Mouse (Mus musculus) liver, embryonic 13.5 days (tissue): ENCODE measurements around the gene Cubn. TPM values are rescaled to one million over a fixed set of nuclear protein-coding genes. Genes with fewer than 3 reads are reported as not detected.

ENCODE experiments used
- ATAC-seq: fragments of 200-750 bp; cut with Nextera tagmentation; 2 replicates; pipeline ENCODE4 v1.8.0; 2017; ENCODE audit warnings: low read depth, mild to moderate bottlenecking, moderate number of reproducible peaks, moderate library complexity
- DNase-seq: peaks from one replicate; pipeline ENCODE4 v3.0.0; 2022
- H3K27ac ChIP-seq: fragments of 300-500 bp; sonication (generic); 2 replicates; pipeline ENCODE4 v1.5.1; 2015; ENCODE audit warnings: moderate library complexity, mild to moderate bottlenecking, inconsistent platforms
- H3K27me3 ChIP-seq: fragments of 300-500 bp; sonication (generic); 2 replicates; pipeline ENCODE4 v1.6.1; 2015; ENCODE audit warnings: mild to moderate bottlenecking, inconsistent platforms
- H3K36me3 ChIP-seq: fragments of 300-500 bp; sonication (generic); 2 replicates; pipeline ENCODE4 v1.6.1; 2015; ENCODE audit warnings: mild to moderate bottlenecking, inconsistent platforms
- H3K4me1 ChIP-seq: fragments of 300-500 bp; sonication (generic); replicated peaks from 2 replicates; pipeline ENCODE4 v1.6.1; 2015; ENCODE audit warnings: inconsistent platforms
- H3K4me2 ChIP-seq: fragments of 300-500 bp; sonication (generic); 2 replicates; pipeline ENCODE4 v1.6.1; 2015; ENCODE audit warnings: inconsistent platforms, mild to moderate bottlenecking, moderate library complexity
- H3K4me3 ChIP-seq: fragments of 300-500 bp; sonication (generic); replicated peaks from 2 replicates; pipeline ENCODE4 v1.5.1; 2015; ENCODE audit warnings: mild to moderate bottlenecking, inconsistent platforms
- H3K9ac ChIP-seq: fragments of 300-500 bp; sonication (generic); 2 replicates; pipeline ENCODE4 v1.6.1; 2015; ENCODE audit warnings: mild to moderate bottlenecking, inconsistent platforms
- H3K9me3 ChIP-seq: fragments of 300-500 bp; sonication (generic); replicated peaks from 2 replicates; pipeline ENCODE4 v1.6.1; 2016; ENCODE audit warnings: inconsistent platforms
- WGBS: fragments of 180-500 bp; shearing (Covaris S2); methylation state at CpG from one replicate; pipeline ENCODE4 v1.1.7; 2015; ENCODE audit not compliant: insufficient replicate concordance; 5-methylcytosine and 5-hydroxymethylcytosine counted together
- polyA plus RNA-seq: library from polyadenylated mRNA; unstranded; fragments of >200 nt; fragmentation: Nextera tagmentation; extraction: Ambion mirVana; gene quantifications from 2 replicates; pipeline ENCODE4 v1.2.1, GENCODE M21; 2015

The Cubn gene
- polyA plus RNA-seq, 1 experiment from 2014 or later, result 0.03 TPM

DNA sequence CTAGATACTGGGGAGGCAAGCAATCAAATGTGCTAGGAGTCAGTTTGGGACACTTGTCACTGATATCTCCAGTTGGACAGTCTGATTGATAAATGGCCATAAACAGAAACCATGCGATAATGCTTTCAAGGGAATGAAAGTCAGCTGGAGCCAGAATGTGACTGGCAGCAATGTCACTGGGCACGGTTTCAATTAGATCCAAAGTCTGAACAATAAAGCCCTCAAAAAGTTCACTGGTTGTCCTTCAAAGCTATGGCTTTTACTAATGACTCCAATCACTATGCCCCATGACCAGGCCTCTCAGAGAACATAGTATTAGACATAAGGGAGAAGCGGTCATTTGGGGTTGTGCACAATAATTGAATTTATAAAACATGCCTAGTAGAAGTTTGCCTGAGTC, 7.0 kb downstream of the Cubn start:
- Histone ChIP-seq H3K4me1 (no peaks in the 10 kb centered on the region), H3K27me3 (no peaks in the 10 kb centered on the region)

DNA sequence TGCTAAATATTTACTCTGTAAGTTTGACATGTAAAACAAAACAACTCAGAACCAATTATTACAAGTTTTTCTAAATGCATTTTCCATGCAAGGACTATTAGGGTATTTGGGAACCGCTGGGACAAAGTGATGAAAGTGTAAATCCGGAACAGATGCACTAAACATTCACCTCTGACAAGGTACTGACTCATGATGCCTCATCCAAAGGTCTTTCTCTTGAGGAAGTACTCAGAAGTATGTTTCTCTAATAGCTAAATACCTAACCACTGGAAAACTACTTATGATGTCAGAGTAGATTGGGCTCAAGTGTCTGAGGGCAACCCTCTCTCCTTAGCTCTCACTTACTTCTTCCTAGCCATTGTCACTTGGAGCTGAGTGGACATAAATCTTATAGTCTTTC, 10.9 kb downstream of the Cubn start:
- no peaks in the 10 kb centered on the region for H3K9me3 ChIP-seq
- H3K4me2 ChIP-seq, result no peak overlapping the region
- ATAC-seq (no peak), DNase-seq (no peak)
- no peaks in the 10 kb centered on the region for H3K27me3 ChIP-seq
- H3K9ac ChIP-seq, result no peak overlapping the region
- H3K27ac ChIP-seq, result no peak overlapping the region
- WGBS, result 69% methylated on average over 2 of the region's 2 CpGs
- no peak overlapping the region for H3K4me3 ChIP-seq
- no peaks in the 10 kb centered on the region for H3K4me1 ChIP-seq
- no peaks in the 10 kb centered on the region for H3K36me3 ChIP-seq

More for the DNA sequence above, 7.0 kb downstream of the Cubn start:
- Histone ChIP-seq H3K4me2 (no peak overlapping the region), H3K36me3 (no peaks in the 10 kb centered on the region), H3K9me3 (no peaks in the 10 kb centered on the region), H3K4me3 (no peak overlapping the region), H3K9ac (no peak overlapping the region), H3K27ac (no peak overlapping the region)
- ATAC-seq, result no peak
- no peak for DNase-seq
- 74% methylated on average over 3 of the region's 3 CpGs for WGBS

DNA sequence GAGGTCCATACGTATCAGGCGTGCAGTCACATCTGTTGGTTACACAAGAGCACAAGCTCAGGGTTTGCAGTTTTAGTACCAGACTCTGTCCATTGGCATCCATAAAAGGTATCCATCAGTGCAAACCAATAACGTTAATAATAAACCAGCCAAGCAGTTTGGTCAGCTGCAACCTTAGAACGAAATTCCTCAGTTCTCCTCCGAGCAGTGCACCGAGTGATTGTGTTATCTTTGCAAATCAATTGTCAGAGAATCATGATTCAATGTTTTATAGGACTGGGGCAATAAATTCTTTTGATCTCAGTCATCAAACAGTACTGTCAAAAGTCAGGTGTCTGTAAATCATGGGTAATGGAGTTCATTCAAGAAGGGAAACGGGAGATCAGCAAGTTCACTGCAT, 12.4 kb downstream of the Cubn start:
- Histone ChIP-seq H3K4me1 (no peaks in the 10 kb centered on the region), H3K4me3 (no peak overlapping the region), H3K36me3 (no peaks in the 10 kb centered on the region), H3K9me3 (no peaks in the 10 kb centered on the region), H3K27me3 (no peaks in the 10 kb centered on the region), H3K4me2 (no peak overlapping the region), H3K9ac (no peak overlapping the region), H3K27ac (no peak overlapping the region)
- ATAC-seq, result no peak
- WGBS, result 69% methylated on average over 7 of the region's 7 CpGs
- no peak for DNase-seq

DNA sequence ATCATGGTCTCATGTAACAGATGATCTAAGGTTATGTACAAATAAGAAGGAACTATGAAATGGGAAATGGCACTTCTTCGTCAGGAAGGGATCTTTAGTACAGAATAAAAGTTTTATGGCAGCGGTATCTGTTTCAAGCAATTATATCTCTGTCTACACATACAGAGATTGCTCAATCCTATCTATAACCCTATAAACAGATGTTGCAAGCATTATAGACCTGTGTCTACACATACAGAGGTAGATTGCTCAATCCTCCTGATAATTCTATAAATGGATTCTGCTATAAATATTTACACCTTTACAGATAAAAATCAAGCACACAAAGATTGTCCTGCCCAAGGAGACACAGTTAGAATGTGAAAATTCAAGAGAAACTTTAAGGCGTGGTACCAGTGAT, 21.5 kb downstream of the Cubn start:
- WGBS, result 71% methylated on average over 3 of the region's 3 CpGs

DNA sequence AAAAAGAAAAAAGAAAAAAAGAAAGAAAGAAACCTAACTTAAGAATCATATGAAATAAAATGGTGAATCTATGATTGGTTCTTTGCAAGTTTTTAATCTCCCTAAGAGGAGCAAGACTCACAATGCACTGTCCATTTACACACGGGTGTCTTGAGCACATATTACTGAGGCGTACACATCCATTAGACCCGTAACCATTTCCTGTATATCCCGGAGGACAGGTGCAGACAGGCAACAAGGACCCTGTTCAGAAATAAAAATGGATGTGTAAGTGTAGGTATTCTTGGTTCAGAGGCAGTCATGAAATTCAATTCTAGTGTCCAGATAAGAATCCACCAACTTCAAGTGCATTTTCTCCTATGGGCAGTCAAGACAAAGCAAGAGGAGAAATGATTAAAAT, 22.0 kb downstream of the Cubn start:
- no peaks in the 10 kb centered on the region for H3K36me3 ChIP-seq
- H3K9ac ChIP-seq, result no peak overlapping the region
- no peak overlapping the region for H3K4me2 ChIP-seq
- ATAC-seq, result no peak
- no peak overlapping the region for H3K4me3 ChIP-seq
- no peak overlapping the region for H3K27ac ChIP-seq
- H3K9me3 ChIP-seq, result no peaks in the 10 kb centered on the region
- WGBS, result 69% methylated on average over 4 of the region's 4 CpGs
- no peaks in the 10 kb centered on the region for H3K4me1 ChIP-seq
- no peaks in the 10 kb centered on the region for H3K27me3 ChIP-seq
- DNase-seq, result no peak

More for the DNA sequence above, 21.5 kb downstream of the Cubn start:
- no peaks in the 10 kb centered on the region for H3K36me3 ChIP-seq
- DNase-seq, result no peak
- no peaks in the 10 kb centered on the region for H3K4me1 ChIP-seq
- H3K9ac ChIP-seq, result no peak overlapping the region
- no peaks in the 10 kb centered on the region for H3K9me3 ChIP-seq
- no peak overlapping the region for H3K4me2 ChIP-seq
- no peak overlapping the region for H3K4me3 ChIP-seq
- ATAC-seq, result no peak
- no peak overlapping the region for H3K27ac ChIP-seq
- no peaks in the 10 kb centered on the region for H3K27me3 ChIP-seq

DNA sequence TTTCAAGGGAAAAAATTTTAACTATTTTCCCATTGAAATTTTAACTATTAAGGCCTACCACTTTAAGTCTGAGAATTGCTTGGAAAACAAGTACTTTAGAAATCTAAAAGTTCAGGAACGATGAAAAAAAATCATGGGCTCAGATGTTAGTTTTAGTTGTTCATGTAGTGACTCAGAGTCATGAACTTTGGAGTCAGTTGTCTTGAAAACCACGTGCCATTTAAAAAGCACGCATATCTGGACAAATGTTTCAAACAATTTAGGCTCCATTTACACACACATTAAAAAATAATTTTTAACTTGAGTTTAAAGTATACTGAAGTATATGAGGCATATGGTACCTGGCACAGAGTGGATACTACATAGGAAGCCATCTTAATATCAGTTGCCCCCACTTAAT, 24.9 kb downstream of the Cubn start:
- H3K4me1 ChIP-seq, result no peaks in the 10 kb centered on the region
- no peak overlapping the region for H3K27ac ChIP-seq
- no peaks in the 10 kb centered on the region for H3K27me3 ChIP-seq
- H3K9me3 ChIP-seq, result no peaks in the 10 kb centered on the region
- H3K4me2 ChIP-seq, result no peak overlapping the region
- 79% methylated on average over 3 of the region's 3 CpGs for WGBS
- no peak for DNase-seq
- H3K9ac ChIP-seq, result no peak overlapping the region
- no peak for ATAC-seq
- no peaks in the 10 kb centered on the region for H3K36me3 ChIP-seq
- H3K4me3 ChIP-seq, result no peak overlapping the region

DNA sequence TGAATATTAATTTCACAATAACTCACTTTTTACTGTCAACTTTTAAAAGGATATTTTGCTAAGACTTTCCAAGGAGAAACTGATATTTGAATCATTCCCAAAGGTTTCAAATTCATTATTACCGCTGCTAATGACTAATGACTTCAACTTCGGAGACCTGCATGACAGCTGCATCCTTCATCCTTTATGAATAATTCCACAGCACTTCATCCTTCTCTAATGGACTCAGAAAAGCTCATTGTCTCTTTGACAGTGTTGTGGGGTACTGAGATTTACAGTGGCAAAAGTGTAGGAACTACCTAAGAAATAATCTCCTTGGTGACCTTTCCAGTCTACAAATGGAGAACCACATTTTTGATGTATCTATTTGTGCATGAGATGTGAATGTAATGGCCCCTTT, 33.5 kb downstream of the Cubn start:
- no peak for DNase-seq
- Histone ChIP-seq H3K27ac (no peak overlapping the region), H3K4me1 (no peaks in the 10 kb centered on the region), H3K4me3 (no peak overlapping the region), H3K9ac (no peak overlapping the region), H3K36me3 (no peaks in the 10 kb centered on the region), H3K27me3 (no peaks in the 10 kb centered on the region), H3K4me2 (no peak overlapping the region), H3K9me3 (no peaks in the 10 kb centered on the region)
- 79% methylated on average over 2 of the region's 2 CpGs for WGBS
- ATAC-seq, result no peak

DNA sequence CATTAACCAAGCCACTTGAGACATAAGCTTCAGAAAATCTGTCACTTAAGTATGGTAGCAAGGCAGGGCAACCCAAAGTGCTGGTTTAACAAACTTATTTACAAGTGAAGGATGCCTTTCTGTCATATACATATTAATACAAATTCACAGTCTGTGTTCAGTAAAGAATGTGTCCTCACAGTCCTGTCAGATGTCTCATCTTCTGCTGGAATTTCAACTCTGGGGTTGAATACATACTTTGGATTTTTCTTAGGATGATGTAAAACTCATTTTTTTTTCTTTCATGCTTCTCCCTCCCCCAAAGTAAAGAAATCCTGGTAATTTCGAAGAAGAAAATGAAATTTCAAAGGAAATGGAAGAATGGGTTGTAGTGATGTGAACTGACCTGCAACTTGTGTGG, 34.8 kb downstream of the Cubn start:
- Histone ChIP-seq H3K9me3 (no peaks in the 10 kb centered on the region), H3K27me3 (no peaks in the 10 kb centered on the region)
- 33% methylated on average over 1 of the region's 1 CpGs for WGBS

DNA sequence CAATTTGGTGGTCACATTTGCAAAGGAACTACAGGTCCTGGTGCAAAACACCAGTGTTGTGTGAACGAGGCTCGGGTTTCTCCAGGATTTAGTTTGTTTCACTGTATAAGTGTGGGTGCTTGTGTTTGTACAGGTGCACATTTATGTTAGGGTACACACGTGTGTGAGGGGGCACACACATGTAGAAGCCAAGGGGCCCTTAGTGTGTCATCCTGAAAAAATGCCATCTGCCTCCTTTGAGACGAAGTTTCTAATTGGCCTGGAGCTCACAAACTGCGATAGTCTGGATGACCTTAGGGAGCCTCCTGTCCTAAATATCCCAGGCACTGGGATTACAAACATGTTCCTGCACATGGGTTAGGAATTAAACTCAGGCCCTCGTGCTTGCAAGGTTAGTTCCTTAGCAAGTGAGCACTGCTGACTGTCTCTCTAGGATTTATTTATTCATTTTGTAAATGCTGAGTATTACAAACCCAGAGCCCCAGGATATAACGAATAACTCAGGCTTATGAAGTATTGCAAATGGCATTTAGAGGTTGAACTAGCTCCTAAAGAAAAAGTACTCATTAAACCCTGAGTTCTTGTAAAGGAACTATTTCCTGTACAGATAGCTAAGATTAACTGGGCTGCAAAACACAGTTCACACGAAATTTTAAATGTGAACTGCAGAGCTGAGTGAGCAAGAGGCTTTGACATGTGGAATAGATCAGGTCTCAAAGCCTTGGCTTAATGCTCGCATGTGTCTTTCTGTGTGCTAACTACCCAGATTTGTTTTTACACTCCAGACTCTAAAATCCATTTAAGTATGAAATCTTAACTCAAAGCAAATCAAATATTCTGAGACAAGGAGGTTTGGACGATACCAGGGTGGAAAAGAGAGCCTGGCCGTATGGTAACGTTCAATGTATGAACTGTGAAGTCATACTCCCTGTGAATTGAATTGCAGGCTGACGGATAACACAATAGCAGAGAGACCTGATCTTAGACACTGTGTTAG, 39.8 kb downstream of the Cubn start:
- Histone ChIP-seq H3K4me3 (no peak overlapping the region), H3K27me3 (no peaks in the 10 kb centered on the region), H3K36me3 (no peaks in the 10 kb centered on the region), H3K9ac (no peak overlapping the region), H3K27ac (no peak overlapping the region), H3K4me2 (no peak overlapping the region), H3K9me3 (no peaks in the 10 kb centered on the region), H3K4me1 (no peaks in the 10 kb centered on the region)
- WGBS, result 62% methylated on average over 13 of the region's 13 CpGs
- DNase-seq, result no peak
- no peak for ATAC-seq

More for the DNA sequence above, 34.8 kb downstream of the Cubn start:
- Histone ChIP-seq H3K27ac (no peak overlapping the region), H3K4me1 (no peaks in the 10 kb centered on the region), H3K4me2 (no peak overlapping the region), H3K9ac (no peak overlapping the region), H3K36me3 (no peaks in the 10 kb centered on the region), H3K4me3 (no peak overlapping the region)
- no peak for ATAC-seq
- DNase-seq, result no peak

DNA sequence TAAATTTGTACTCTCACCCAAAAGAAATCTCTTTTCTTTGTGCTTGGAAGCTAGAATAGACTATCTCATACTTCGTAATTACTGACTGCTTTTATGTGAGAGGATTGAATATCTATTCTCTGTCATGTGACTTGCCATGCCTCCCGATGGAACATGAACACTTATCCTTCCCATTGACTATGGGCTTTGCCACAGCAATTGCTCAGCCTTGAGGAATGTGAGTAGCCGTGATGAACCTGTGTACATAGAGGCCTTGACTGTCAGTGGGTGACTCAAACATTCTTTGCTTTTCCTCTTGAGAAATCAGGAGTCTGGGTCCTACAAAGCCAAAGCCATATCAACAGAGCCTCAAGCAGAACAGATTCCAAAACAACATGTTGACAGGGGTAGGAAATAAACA, 40.7 kb downstream of the Cubn start:
- 69% methylated on average over 3 of the region's 3 CpGs for WGBS
- Histone ChIP-seq H3K27me3 (no peaks in the 10 kb centered on the region), H3K4me3 (no peak overlapping the region), H3K4me2 (no peak overlapping the region), H3K9me3 (no peaks in the 10 kb centered on the region), H3K9ac (no peak overlapping the region), H3K4me1 (no peaks in the 10 kb centered on the region), H3K27ac (no peak overlapping the region), H3K36me3 (no peaks in the 10 kb centered on the region)
- ATAC-seq (no peak), DNase-seq (no peak)

DNA sequence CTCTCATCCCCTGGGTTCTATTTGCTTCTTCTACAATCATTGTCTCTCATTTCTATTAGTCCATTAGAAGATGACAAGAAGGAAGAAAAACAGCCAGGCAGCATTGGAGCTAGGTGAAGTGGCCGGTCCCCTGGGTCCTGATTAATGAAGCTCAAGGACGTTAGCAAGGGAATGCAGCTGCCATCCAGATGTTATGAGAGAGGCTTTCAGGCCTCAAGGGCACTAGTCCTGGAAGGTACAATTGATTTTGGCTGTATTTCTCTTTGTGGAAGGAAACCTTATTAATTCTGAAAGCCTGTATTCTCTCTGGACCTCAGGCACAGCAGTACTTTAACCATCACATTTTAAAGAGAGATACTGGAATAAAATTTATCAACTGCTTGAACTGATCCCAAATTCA, 41.1 kb downstream of the Cubn start:
- Histone ChIP-seq H3K27ac (no peak overlapping the region), H3K36me3 (no peaks in the 10 kb centered on the region), H3K4me1 (no peaks in the 10 kb centered on the region), H3K4me2 (no peak overlapping the region), H3K27me3 (no peaks in the 10 kb centered on the region), H3K4me3 (no peak overlapping the region), H3K9ac (no peak overlapping the region), H3K9me3 (no peaks in the 10 kb centered on the region)
- DNase-seq, result no peak
- no peak for ATAC-seq
- WGBS, result 74% methylated on average over 2 of the region's 2 CpGs

DNA sequence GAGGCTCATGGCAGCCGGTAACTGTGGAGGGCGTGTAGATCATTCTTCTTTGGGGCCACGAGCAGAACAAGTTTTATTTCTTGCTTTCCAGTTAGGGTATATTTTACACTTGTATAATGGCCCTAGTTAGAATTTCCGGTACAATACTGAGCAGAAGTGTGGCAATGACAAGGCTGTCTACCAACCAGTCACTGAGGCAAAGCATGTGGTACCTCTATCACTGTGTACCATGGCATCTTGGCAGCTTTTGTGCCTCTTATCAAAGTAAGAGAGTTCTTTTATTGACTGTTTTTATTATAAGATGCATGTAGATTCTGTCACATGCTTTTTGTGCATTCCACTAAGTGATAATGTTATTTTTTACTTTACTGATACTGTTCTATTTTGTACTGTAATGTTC, 46.5 kb downstream of the Cubn start:
- Histone ChIP-seq H3K36me3 (no peaks in the 10 kb centered on the region), H3K4me1 (no peaks in the 10 kb centered on the region), H3K27me3 (no peaks in the 10 kb centered on the region), H3K9ac (no peak overlapping the region), H3K4me3 (no peak overlapping the region), H3K4me2 (no peak overlapping the region), H3K27ac (no peak overlapping the region), H3K9me3 (no peaks in the 10 kb centered on the region)
- DNase-seq (no peak), ATAC-seq (no peak)
- WGBS, result 68% methylated on average over 4 of the region's 4 CpGs
